Mouse (Mus musculus) mammary gland, adult 2 months (tissue): Measurements from ENCODE around the gene Gm20547. TPM values are rescaled to one million over a fixed set of nuclear protein-coding genes. Genes with fewer than 3 reads are reported as not detected.

ENCODE experiments used
- polyA plus RNA-seq: library from polyadenylated mRNA; depleted of rRNA; stranded (reverse); fragments of >200 nt; gene quantifications from 2 replicates; pipeline ENCODE4 v1.2.3, GENCODE M21; 2012; ENCODE audit warnings: low replicate concordance; rRNA removed

The Gm20547 gene
- polyA plus RNA-seq: 0.06 and 0.07 TPM in 2 replicates

DNA sequence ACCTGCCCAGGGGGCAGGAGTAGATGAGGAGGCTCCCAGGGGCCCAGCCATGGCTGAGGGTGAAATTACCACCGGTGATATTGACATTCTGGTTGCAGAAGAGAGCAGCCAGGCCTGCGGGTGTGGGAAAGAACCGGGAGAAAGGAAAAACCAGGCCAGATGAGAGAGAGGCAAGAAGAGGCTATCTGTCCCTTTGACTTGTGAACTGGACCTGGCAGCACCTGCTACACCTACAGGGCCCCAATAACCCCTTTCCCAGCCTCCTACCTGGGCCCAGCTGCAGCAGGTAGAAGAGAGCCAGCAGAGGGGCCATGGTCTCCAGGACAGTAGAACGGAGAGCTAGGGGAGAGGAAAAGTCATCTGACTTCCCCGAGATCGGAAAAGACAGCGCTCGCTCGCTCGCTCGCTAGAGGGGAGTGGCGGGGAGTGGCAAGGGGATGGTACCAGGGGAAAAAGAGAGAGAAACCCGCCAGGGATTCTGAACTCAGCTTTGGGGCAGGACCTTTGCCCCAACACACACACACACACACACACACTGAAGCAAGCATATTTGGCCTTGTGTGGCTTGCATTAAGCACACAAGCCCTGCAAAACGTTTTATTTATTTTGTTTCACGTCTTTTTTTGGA, at the start of gene Gm20547:
TSS of gene Gm20547 (minus strand) at position 360 of the 628 bp plus-strand sequence.

GRCm38 (mm10) chr17:34931061-34931734, 49.4 kb upstream of the Gm20547 start, which contains the start of gene Neu1:
TSS of gene Neu1 (plus strand) at chr17:34931253.

GRCm38 (mm10) chr17:34913930-34914665, 32.3 kb upstream of the Gm20547 start, which contains the start of gene Slc44a4:
TSS of gene Slc44a4 (plus strand) at chr17:34914466.

DNA sequence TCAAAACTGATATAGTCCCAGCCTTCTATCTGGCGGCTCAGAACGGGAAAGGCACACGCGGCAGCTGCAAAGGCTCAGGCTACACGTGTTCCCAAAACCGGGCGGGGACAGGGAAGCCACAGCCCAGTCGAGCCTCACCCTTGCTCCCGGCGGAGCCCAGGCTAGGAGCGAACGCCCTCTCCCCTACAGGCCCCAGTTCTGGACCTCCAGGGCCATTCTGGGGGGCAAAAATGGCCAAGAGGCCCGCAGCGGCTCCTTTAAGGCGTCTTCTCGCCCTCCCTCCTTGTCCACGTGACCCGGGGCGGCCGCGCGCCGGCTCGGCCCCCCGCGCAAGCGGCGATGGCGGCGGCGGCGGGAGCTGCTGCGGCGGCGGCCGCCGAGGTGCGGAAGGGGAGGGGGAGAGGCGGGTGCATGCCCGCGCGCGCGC, 16.3 kb upstream of the Gm20547 start, which contains the start of the genes C2 and Ehmt2:
TSS of gene C2 (minus strand) at position 106 of the 427 bp plus-strand sequence.
TSS of gene Ehmt2 (plus strand) at position 310 of the 427 bp plus-strand sequence.

DNA sequence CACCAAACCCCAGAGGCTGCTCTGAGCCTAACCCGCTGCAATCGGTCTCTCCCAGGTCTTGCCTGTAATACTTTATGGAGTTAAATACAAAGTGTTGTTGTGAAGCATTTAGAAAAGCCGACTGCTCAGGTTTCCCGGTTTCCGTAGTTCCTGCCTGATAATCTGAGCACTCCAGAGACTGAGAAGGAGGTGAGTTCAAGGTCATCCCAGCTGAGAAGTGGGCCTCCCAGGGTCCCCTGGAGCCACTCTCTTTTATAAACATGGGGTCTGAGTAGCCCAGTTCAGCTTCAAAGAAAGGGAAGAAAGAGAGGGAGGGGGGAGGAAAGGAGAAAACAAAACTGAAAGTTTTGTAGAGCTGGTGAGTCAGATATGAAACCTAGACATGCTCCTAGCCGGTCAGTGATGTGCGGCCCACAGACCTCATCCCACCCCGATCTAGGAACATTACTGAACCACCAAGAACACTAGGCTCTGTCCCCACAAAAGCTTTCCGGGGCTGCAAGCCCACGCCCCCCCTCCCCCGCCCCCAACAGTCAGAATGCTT, 2.4 kb downstream of the Gm20547 start, which contains the start of gene Zbtb12:
TSS of gene Zbtb12 (plus strand) at position 148 of the 544 bp plus-strand sequence.

DNA sequence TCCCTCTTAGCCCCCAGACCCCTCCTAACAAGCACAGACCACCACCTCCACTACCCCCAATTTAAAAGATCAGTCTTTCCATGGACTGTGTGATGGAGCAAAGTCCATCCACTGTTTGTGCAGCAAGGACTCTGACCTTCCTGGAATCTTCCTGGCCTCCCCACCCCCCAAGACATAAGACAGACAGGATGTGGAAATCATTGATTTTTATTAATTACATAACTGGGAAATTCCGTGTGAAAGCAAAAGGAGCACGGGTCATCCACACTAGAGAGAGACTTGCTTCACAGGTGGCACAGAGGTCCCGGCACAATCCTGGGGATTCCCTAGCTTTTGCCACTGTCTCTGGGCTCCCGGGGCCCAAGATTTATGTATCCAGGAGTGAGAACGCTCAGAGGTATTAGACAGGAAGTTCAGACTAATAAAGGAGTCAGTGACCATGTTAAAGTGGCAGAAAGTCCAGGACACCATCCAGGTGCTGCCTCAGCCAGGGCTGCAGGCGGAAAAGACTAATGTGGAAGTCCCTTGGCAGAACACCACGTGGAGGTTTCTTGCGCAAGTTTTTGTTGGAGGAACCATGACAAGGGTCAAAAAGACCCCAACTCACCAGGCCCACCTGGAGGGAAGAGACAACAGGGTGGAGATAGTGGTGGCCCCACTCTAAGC, 19.3 kb downstream of the Gm20547 start, which contains the start of gene Cfb:
TSS of gene Cfb (minus strand) at position 103 of the 666 bp plus-strand sequence.

GRCm38 (mm10) chr17:34849722-34850516, 31.9 kb downstream of the Gm20547 start, which contains the start of the genes Skiv2l and Nelfe:
TSS of gene Skiv2l (minus strand) at chr17:34850210.
TSS of gene Nelfe (plus strand) at chr17:34850391.

DNA sequence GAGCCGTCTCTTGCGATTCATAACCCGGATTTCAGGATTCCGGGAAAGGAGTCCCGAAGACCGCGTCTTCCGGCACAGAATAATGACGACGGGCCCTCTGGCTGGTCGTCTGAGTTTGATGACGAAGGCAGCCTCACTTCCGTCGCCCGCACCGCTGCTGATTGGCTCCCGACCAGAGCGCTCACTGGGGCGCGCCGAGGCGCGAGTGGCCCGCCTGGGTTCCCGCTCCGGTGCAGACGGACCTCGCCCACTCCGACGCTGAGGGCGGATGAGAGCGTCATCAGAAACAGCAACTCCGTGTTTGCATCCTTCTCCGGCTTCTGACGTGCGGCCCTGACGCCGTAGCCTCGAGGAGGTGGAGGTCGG, 45.0 kb downstream of the Gm20547 start, which contains the start of the genes Stk19 and Dxo:
TSS of gene Stk19 (minus strand) at position 90 of the 366 bp plus-strand sequence.
TSS of gene Dxo (plus strand) at position 164 of the 366 bp plus-strand sequence.

Other genes starting within 250 kb of the Gm20547 start
- 4.5 and 7.3 TPM in 2 replicates for gene Fkbpl, start 237.3 kb downstream of the Gm20547 start, polyA plus RNA-seq
- 70.2 and 126 TPM in 2 replicates for gene Atf6b, start 234.9 kb downstream of the Gm20547 start, polyA plus RNA-seq
- 74.4 and 107 TPM in 2 replicates for gene Tnxb, start 211.5 kb downstream of the Gm20547 start, polyA plus RNA-seq
- gene C4b, start 138.2 kb downstream of the Gm20547 start, polyA plus RNA-seq: 184 and 192 TPM in 2 replicates
- gene Cyp21a1, start 77.5 kb downstream of the Gm20547 start, polyA plus RNA-seq: 0.11 and 0.60 TPM in 2 replicates
- 48.6 and 50.3 TPM in 2 replicates for gene Stk19, start 45.1 kb downstream of the Gm20547 start, polyA plus RNA-seq
- 72.8 and 80.9 TPM in 2 replicates for gene Dxo, start 45.0 kb downstream of the Gm20547 start, polyA plus RNA-seq
- gene Skiv2l, start 31.8 kb downstream of the Gm20547 start, polyA plus RNA-seq: 77.4 and 105 TPM in 2 replicates
- gene Nelfe, start 31.7 kb downstream of the Gm20547 start, polyA plus RNA-seq: 18.7 and 20.6 TPM in 2 replicates
- gene Cfb, start 19.5 kb downstream of the Gm20547 start, polyA plus RNA-seq: 70.0 and 71.7 TPM in 2 replicates
- 13.1 and 14.3 TPM in 2 replicates for gene Zbtb12, start 2.6 kb downstream of the Gm20547 start, polyA plus RNA-seq
- 46.9 and 64.7 TPM in 2 replicates for gene C2, start 16.2 kb upstream of the Gm20547 start, polyA plus RNA-seq
- 189 and 339 TPM in 2 replicates for gene Ehmt2, start 16.4 kb upstream of the Gm20547 start, polyA plus RNA-seq
- 7.4 and 9.2 TPM in 2 replicates for gene Slc44a4, start 32.4 kb upstream of the Gm20547 start, polyA plus RNA-seq
- 48.4 and 54.9 TPM in 2 replicates for gene Neu1, start 49.2 kb upstream of the Gm20547 start, polyA plus RNA-seq
- 43.1 and 146 TPM in 2 replicates for gene Hspa1b, start 77.2 kb upstream of the Gm20547 start, polyA plus RNA-seq
- gene Gm20481, start 87.9 kb upstream of the Gm20547 start, polyA plus RNA-seq: 0.30 TPM in 1 of 2 replicates, not detected in the other
- gene Hspa1a, start 90.1 kb upstream of the Gm20547 start, polyA plus RNA-seq: 17.7 and 42.4 TPM in 2 replicates
- 0.30 and 3.0 TPM in 2 replicates for gene Hspa1l, start 90.7 kb upstream of the Gm20547 start, polyA plus RNA-seq
- 75.4 and 108 TPM in 2 replicates for gene Lsm2, start 99.8 kb upstream of the Gm20547 start, polyA plus RNA-seq
- 197 and 475 TPM in 2 replicates for gene Vars, start 118.9 kb upstream of the Gm20547 start, polyA plus RNA-seq
- 1.4 and 3.9 TPM in 2 replicates for gene Vwa7, start 134.5 kb upstream of the Gm20547 start, polyA plus RNA-seq
- gene Sapcd1, start 146.0 kb upstream of the Gm20547 start, polyA plus RNA-seq: 1.7 and 2.0 TPM in 2 replicates
- 4.2 and 4.8 TPM in 2 replicates for gene Msh5, start 164.7 kb upstream of the Gm20547 start, polyA plus RNA-seq
- 110 and 121 TPM in 2 replicates for gene Clic1, start 167.9 kb upstream of the Gm20547 start, polyA plus RNA-seq
- 58.1 and 90.9 TPM in 2 replicates for gene Ddah2, start 177.0 kb upstream of the Gm20547 start, polyA plus RNA-seq
- gene Ly6g6c, start 183.3 kb upstream of the Gm20547 start, polyA plus RNA-seq: 1.5 and 25.2 TPM in 2 replicates
- 0.67 and 0.80 TPM in 2 replicates for gene Mpig6b, start 184.1 kb upstream of the Gm20547 start, polyA plus RNA-seq
- 5.7 and 9.0 TPM in 2 replicates for gene Ly6g6e, start 194.9 kb upstream of the Gm20547 start, polyA plus RNA-seq
- 1.1 and 2.2 TPM in 2 replicates for gene Ly6g6d, start 196.0 kb upstream of the Gm20547 start, polyA plus RNA-seq
- 0.19 TPM in 1 of 2 replicates, not detected in the other for gene Ly6g6f, start 203.6 kb upstream of the Gm20547 start, polyA plus RNA-seq
- gene Abhd16a, start 207.2 kb upstream of the Gm20547 start, polyA plus RNA-seq: 200 and 293 TPM in 2 replicates
- gene Ly6g5c, start 226.2 kb upstream of the Gm20547 start, polyA plus RNA-seq: not detected in 2 replicates
- 3.5 and 4.4 TPM in 2 replicates for gene Ly6g5b, start 233.4 kb upstream of the Gm20547 start, polyA plus RNA-seq
- 16.3 and 24.8 TPM in 2 replicates for gene Gpank1, start 239.4 kb upstream of the Gm20547 start, polyA plus RNA-seq
- 376 and 470 TPM in 2 replicates for gene Csnk2b, start 240.0 kb upstream of the Gm20547 start, polyA plus RNA-seq
- gene D17H6S53E, start 244.3 kb upstream of the Gm20547 start, polyA plus RNA-seq: 8.7 and 9.2 TPM in 2 replicates